Mouse (Mus musculus) cerebellum, adult 2 months (tissue): ENCODE measurements around the gene Cited2.

ENCODE experiments used
- CTCF ChIP-seq: fragments of 200-500 bp; IDR thresholded peaks from 2 replicates; pipeline ENCODE4 v1.5.1; 2011; ENCODE audit warnings: low read depth, mild to moderate bottlenecking, control low read depth, low read length, moderate library complexity, borderline replicate concordance; ENCODE audit not compliant: insufficient read depth
- POLR2A ChIP-seq: fragments of 200-500 bp; IDR thresholded peaks from 2 replicates; pipeline ENCODE4 v1.6.1; 2011; ENCODE audit warnings: low read length, control low read depth, borderline replicate concordance; ENCODE audit not compliant: insufficient read depth

- TF ChIP-seq POLR2A (no peak), CTCF (no peak)
Observed at GRCm38 (mm10) chr10:17760750-17761613, 38.0 kb downstream of the Cited2 start.
